Mouse (Mus musculus): Measurements from ENCODE around the gene Vmn2r81.
"Not testable (repeated sequence)": the region's sequence is repeated elsewhere in the genome, so short reads cannot be mapped to it uniquely, and the experiment has no call there.

The Vmn2r81 gene

DNA sequence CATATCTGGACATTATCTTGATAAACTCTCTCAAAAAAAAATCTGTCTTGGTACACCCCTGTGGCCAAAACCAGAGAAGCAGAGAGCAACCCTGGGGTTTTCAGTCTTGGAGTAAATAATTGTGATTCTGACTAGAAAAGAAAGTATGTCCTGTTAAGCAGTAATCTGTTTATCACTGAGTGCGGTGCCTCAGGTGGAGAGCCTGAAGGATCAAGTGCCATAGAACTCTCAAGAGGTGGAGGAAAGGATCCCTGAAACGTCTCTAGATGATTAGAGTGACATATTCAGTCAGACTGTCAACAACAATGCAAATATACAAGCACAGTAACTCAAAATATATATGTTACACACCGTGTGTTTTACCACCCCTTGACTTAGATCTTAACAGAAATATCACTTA, at the start of gene Vmn2r81:
Vmn2r81 (plus strand) TSS at position 301 of the 400 bp plus-strand sequence.
- DNase-seq: not testable (repeated sequence)

DNA sequence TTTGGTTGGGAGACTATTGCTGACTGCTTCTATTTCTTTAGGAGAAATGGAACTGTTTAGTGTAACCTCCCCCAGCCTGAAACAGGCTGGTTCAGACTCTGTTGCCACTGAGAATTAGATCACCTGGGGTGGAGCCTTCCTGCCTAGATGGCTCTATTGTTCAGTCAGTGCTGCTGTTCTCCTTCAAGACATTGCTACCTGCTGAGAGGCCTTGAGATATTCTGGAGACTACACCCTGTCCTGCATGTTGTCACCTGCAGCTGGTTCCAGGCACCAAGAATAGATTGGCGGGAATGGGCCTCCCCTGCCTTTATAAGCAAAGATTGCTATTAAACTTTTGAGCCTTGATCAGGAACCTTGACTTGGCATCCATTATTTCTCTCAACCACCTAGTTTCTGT, 47.5 kb upstream of the Vmn2r81 start:
- DNase-seq: not testable (repeated sequence)

- no peak for DNase-seq
These were observed 27.1 kb upstream of the Vmn2r81 start for GRCm38 (mm10) chr10:79220432-79220831.

DNA sequence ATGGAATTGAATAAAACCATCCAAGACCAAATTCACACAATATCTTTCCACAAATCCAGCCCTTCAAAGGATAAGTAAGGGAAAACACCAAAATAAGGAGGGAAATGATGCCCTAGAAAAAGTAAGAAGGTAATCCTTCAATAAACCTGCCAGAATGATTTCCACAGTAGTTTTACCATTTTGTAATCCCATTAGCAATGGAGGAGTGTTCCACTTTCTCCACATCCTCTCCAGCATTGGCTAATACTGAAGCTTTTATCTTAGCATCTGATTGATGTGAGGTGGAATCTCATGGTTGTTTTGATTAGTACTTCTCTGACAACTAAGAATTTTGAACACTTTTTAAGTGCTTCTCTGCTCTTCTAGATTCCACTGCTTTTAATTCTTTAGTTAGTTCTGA, 25.9 kb upstream of the Vmn2r81 start:
- no peak for DNase-seq

- no peak for DNase-seq
These were observed 25.3 kb upstream of the Vmn2r81 start for GRCm38 (mm10) chr10:79222214-79222613.

- DNase-seq: not testable (repeated sequence)
These were observed 74.7 kb downstream of the Vmn2r81 start for GRCm38 (mm10) chr10:79322033-79322736.

- no peak for DNase-seq
These were observed 75.2 kb downstream of the Vmn2r81 start for GRCm38 (mm10) chr10:79322737-79323086.
